Mouse (Mus musculus) heart, embryonic 10.5 days (tissue): ENCODE results near the gene Gm49333. TPM values are rescaled to one million over a fixed set of nuclear protein-coding genes. Genes with fewer than 3 reads are reported as not detected.

ENCODE experiments used
- DNase-seq: peaks from one replicate; pipeline ENCODE4 v3.0.0-alpha.2; 2017; ENCODE audit warnings: low spot score
- H3K27ac ChIP-seq: fragments of 300-500 bp; sonication (generic); 2 replicates; pipeline ENCODE4 v1.5.1; 2016; ENCODE audit warnings: mild to moderate bottlenecking
- H3K27me3 ChIP-seq: fragments of 300-500 bp; sonication (generic); 2 replicates; pipeline ENCODE4 v1.6.1; 2016; ENCODE audit warnings: mild to moderate bottlenecking; ENCODE audit not compliant: poor library complexity, insufficient read depth, severe bottlenecking
- H3K36me3 ChIP-seq: fragments of 300-500 bp; sonication (generic); 2 replicates; pipeline ENCODE4 v1.6.1; 2016; ENCODE audit warnings: mild to moderate bottlenecking, moderate library complexity
- H3K4me1 ChIP-seq: fragments of 300-500 bp; sonication (generic); 2 replicates; pipeline ENCODE4 v1.6.1; 2016; ENCODE audit warnings: mild to moderate bottlenecking
- H3K4me3 ChIP-seq: fragments of 300-500 bp; sonication (generic); 2 replicates; pipeline ENCODE4 v1.5.1; 2016; ENCODE audit warnings: mild to moderate bottlenecking, moderate library complexity
- H3K9me3 ChIP-seq: fragments of 300-500 bp; sonication (generic); 2 replicates; pipeline ENCODE4 v1.6.1; 2016; ENCODE audit warnings: mild to moderate bottlenecking, moderate library complexity
- WGBS: fragments of 180-500 bp; shearing (Covaris S2); methylation state at CpG from one replicate; pipeline ENCODE4 v1.1.7; 2016; 5-methylcytosine and 5-hydroxymethylcytosine counted together
- microRNA counts: library from miRNA; unstranded; fragments of <30 nt; microRNA quantifications from one replicate; lab custom pipeline; 2017
- microRNA-seq: library from miRNA; unstranded; fragments of <30 nt; microRNA quantifications from one replicate; pipeline ENCODE4, GENCODE M21; 2017
- polyA plus RNA-seq: library from polyadenylated mRNA; unstranded; fragments of >200 nt; fragmentation: Nextera tagmentation; extraction: Ambion mirVana; gene quantifications from 2 replicates; pipeline ENCODE4 v1.2.1, GENCODE M21; 2016

Gene Gm49333
- polyA plus RNA-seq, 1 experiment from 2014 or later = not detected

DNA sequence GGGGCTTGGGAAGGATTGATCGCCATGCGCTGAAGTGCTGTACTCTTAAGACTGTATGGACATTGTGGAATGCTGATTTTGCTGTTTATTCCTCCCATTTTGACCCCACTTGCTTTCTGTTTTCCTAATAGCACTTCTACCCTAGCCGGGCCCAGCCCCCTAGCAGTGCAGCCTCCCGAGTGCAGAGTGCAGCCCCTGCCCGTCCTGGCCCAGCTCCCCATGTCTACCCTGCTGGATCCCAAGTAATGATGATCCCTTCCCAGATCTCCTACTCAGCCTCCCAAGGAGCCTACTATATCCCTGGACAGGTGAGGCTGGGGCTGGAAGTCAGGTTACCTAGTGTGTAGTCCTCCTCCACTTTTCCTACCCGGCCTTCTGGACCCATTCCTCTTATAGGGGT, 63.8 kb downstream of the Gm49333 start:
- DNase-seq = no peak
- Histone ChIP-seq H3K9me3 (no peaks in the 10 kb centered on the region), H3K27ac (no peak overlapping the region), H3K4me3 (peak overlapping the region; percentile 99), H3K4me1 (peaks cover 18% of the 10 kb centered on the region), H3K36me3 (peaks cover 65% of the 10 kb centered on the region), H3K27me3 (no peaks in the 10 kb centered on the region)
- WGBS = 95% methylated on average over 6 of the region's 6 CpGs

DNA sequence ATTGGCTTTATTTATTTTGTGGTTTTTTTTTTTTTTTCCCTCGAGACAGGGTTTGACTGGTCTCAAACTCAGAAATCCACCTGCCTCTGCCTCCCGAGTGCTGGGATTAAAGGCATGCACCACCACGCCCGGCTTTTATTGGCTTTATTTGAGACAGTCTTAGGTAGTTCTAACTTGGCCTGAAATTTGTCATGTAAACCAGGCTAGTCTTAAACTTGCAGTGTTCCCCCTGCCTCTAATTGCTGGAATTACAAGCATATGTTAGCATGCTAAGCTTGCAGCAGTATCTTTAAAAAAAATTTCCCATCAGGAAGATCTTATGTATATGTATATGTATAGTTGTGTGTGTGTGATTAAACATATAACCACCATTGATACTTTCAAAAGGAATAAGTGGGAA, 65.3 kb downstream of the Gm49333 start:
- H3K27ac ChIP-seq = no peak overlapping the region
- H3K4me1 ChIP-seq = peaks cover 18% of the 10 kb centered on the region
- no peaks in the 10 kb centered on the region for H3K9me3 ChIP-seq
- 90% methylated on average over 4 of the region's 4 CpGs for WGBS
- H3K36me3 ChIP-seq = peaks cover 80% of the 10 kb centered on the region
- no peak overlapping the region for H3K4me3 ChIP-seq
- DNase-seq = no peak
- no peaks in the 10 kb centered on the region for H3K27me3 ChIP-seq

DNA sequence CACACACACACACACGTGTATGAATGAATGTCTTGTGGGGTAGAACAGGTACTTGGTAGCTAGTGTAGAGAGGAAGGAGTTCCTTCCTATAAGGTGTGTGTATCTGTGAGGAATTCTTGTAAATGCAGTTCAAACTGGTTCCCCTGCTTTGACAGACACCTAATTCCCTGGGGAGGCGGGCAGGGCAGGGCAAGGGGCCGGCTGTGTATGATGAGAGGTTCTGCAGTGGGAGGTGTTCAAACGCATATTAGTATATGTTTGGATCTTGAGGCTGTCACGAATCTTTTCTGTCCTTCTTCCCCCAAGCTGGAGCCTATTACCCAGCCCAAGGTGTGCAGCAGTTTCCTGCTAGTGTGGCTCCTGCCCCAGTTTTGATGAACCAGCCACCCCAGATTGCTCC, 66.0 kb downstream of the Gm49333 start:
- no peaks in the 10 kb centered on the region for H3K27me3 ChIP-seq
- H3K36me3 ChIP-seq = peaks cover 86% of the 10 kb centered on the region
- no peak overlapping the region for H3K4me3 ChIP-seq
- WGBS = 95% methylated on average over 5 of the region's 5 CpGs
- DNase-seq = no peak
- H3K9me3 ChIP-seq = no peaks in the 10 kb centered on the region
- peaks cover 18% of the 10 kb centered on the region for H3K4me1 ChIP-seq
- no peak overlapping the region for H3K27ac ChIP-seq

DNA sequence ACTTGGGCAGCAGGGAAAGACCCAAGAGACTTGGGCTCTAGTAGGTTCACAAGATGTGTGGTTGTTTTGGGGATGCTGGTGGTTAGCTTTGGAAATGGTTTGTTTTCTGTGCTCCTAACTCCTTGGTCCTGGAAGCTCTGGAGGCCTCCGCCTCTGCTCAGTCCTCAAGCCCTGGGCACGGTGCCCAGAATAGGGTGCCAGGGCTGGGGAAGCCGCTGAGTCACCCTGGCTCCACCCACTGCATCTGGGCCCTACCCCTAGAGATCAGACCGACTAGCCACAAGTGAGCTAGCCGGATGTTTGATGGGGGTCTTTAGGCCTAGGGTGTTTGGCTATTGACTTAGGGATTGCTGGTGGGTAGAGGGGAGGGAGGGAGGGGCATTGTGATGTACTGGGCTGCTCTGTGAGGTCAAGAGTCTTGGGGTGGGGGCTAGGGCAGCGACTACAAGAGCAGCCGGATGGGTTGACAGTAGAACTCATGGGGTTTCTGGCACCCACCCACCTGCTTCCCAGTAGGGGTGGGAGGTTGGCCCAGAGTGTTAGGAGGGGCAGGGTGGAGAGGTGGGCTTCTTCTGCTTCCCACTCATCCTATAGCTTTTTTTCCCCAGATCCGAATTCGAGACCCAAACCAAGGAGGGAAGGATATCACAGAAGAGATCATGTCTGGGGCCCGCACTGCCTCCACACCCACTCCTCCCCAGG, 66.7 kb downstream of the Gm49333 start:
- Histone ChIP-seq H3K27me3 (no peaks in the 10 kb centered on the region), H3K27ac (no peak overlapping the region), H3K4me3 (no peak overlapping the region), H3K4me1 (peaks cover 18% of the 10 kb centered on the region), H3K36me3 (peaks cover 94% of the 10 kb centered on the region), H3K9me3 (no peaks in the 10 kb centered on the region)
- no peak for DNase-seq
- 85% methylated on average over 10 of the region's 10 CpGs for WGBS

DNA sequence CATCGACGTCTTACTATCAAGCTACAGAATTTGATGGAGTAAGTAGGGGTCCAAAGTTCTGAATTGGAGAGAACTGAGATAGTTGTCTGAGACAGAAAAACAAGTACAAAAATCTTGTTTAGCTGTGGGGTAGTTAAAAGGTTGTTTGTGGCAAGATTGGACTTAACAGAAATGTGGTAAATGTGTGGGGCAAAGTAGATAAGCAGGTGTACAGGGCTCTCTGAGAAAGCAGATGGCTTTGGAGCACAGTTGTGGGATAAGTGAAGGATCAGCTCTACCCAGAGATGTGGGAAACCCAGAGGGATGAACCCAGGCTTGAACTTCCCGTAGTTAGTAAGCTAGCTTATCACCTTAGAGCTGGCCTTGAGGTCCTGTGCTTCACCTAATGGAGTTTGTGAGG, 79.4 kb downstream of the Gm49333 start:
- no peak overlapping the region for H3K27ac ChIP-seq
- peaks cover 24% of the 10 kb centered on the region for H3K4me1 ChIP-seq
- 82% methylated on average over 3 of the region's 3 CpGs for WGBS
- H3K4me3 ChIP-seq = no peak overlapping the region
- peaks cover 15% of the 10 kb centered on the region for H3K27me3 ChIP-seq
- no peaks in the 10 kb centered on the region for H3K9me3 ChIP-seq
- H3K36me3 ChIP-seq = peaks cover 63% of the 10 kb centered on the region
- no peak for DNase-seq

DNA sequence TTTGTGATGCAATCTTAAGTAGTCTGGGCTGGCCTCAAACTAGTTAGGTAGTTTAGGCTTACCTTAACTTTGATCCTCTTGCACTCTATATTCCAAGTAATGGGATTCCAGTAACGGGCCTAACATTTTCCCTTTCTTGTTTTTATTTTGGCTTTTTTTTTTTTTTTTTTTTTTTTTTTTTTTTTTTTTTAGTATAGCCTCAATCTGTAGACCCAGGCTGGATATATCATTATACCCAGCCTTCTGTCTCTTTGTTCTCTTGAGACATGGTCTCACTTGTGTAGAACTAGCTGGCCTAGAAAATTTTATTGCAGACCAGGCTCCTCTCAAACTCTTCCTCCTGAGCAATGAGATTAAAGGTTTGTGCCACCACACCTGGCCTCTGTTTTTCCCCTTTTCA, 80.2 kb downstream of the Gm49333 start:
- Histone ChIP-seq H3K4me1 (peaks cover 30% of the 10 kb centered on the region), H3K27me3 (peaks cover 22% of the 10 kb centered on the region), H3K27ac (no peak overlapping the region), H3K4me3 (no peak overlapping the region), H3K9me3 (no peaks in the 10 kb centered on the region), H3K36me3 (peaks cover 55% of the 10 kb centered on the region)
- WGBS = 88% methylated on average over 1 of the region's 1 CpGs
- no peak for DNase-seq

DNA sequence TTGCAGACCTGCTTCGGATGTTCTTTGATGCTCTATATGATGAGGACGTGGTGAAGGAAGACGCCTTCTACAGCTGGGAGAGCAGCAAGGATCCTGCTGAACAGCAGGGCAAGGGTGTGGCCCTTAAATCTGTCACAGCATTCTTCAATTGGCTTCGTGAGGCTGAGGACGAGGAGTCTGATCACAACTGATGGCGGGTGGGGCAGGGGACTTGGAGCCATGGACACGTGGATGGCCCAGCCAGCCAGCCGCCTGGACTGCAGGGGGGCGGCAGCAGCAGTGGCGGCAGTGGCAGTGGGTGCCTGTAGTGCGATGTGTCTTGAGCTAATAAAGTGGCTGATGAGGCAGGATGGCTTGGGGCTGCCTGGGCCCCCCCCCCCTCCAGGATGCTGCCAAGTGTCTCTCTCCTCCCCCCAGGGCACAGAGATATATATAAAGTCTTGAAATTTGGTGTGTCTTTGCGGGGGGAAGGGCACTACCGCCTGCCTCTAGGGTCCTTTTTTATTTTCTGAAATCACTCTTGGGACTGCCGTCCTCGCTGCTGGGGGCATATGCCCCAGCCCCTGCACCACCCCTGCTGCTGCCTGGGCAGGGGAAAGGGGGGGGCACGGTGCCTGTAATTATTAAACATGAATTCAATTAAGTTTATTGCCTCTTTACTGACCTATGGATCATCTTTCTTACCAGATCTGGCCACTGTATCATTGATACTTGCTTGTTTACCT, 81.0 kb downstream of the Gm49333 start:
- no peak for DNase-seq
- peaks cover 47% of the 10 kb centered on the region for H3K36me3 ChIP-seq
- no peak overlapping the region for H3K27ac ChIP-seq
- peaks cover 29% of the 10 kb centered on the region for H3K27me3 ChIP-seq
- WGBS = 50% methylated on average over 16 of the region's 16 CpGs
- H3K9me3 ChIP-seq = no peaks in the 10 kb centered on the region
- H3K4me3 ChIP-seq = peak overlapping the region; percentile 61
- peaks cover 30% of the 10 kb centered on the region for H3K4me1 ChIP-seq

DNA sequence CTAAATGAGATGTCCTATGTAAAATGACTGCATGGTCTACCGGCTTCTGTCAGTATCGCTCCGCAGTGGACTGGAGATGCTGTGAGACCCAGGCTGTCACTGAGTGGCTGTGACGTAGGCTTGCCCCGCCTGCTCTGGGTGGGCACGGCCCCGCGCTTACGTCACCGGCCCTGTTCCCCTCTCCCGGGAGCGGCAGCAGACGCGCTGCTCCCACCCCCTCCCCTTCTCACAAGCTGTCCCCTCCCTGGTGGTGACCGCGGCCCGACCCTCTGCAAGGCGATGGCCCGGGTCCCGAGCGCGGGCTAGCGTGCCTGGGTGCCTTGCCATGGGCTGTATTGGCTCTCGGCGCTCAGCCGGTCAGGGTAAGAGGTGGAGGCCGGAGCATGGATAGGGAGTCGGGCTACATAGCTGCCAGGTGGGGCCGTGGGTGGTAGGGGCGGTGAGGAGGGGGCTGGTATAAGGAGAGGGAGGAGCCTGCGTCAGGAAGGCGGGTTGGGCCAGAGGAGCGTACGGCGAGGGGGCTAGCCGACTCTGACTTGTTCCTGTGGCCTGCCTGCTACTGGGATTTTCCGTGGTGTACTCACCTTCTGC, 81.8 kb downstream of the Gm49333 start, which contains the start of gene Fam131a:
Fam131a (plus strand) TSS at position 131 of the 591 bp plus-strand sequence.
- Histone ChIP-seq H3K27me3 (peaks cover 35% of the 10 kb centered on the region), H3K9me3 (no peaks in the 10 kb centered on the region), H3K4me1 (peaks cover 30% of the 10 kb centered on the region), H3K27ac (peak within 1 kb of the TSS; percentile 76), H3K4me3 (peak within 1 kb of the TSS; percentile 61), H3K36me3 (peaks cover 39% of the 10 kb centered on the region)
- WGBS = under 1% methylated on average over 35 of the region's 37 CpGs
- DNase-seq = peak; percentile 98

DNA sequence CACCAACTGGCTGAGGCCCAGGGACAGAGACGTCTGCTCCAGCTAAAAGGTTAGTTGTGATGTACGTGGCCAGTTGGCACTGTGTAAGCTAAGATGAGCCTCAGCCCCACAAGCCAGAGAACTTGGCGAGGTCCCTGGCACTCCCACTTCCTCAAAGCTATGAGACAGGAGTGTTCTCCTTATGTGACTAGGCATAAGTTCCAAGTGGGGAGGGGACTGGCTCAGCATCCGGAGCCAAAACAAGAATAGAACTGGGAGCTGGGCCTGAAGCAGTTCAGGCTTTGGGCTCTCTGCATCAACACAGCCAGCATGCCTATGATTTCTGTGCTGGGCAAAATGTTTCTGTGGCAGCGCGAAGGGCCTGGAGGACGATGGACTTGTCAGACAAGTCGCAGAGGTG, 83.4 kb downstream of the Gm49333 start:
- no peak for DNase-seq
- Histone ChIP-seq H3K27me3 (peaks cover 40% of the 10 kb centered on the region), H3K36me3 (peaks cover 23% of the 10 kb centered on the region), H3K4me3 (no peak overlapping the region), H3K4me1 (peaks cover 30% of the 10 kb centered on the region), H3K27ac (no peak overlapping the region), H3K9me3 (no peaks in the 10 kb centered on the region)
- WGBS = 82% methylated on average over 8 of the region's 8 CpGs

MicroRNAs within 50 kb of the gene (microRNA counts, 519-probe panel; counts per million panel counts)
- microRNA mmu-miR-1224 (lab: Ali Mortazavi, UCI) = 5,705 counts per million, percentile 52 among the panel's probes with 10 or more counts

Small RNA genes within 50 kb of the gene (microRNA-seq; reads per million reads assigned to microRNA genes)
- not detected for gene Mir1224

Other genes starting within 250 kb of the Gm49333 start
- gene Abcc5, start 185.2 kb upstream of the Gm49333 start, polyA plus RNA-seq = 60.6 and 65.7 TPM in 2 replicates
- 107 and 125 TPM in 2 replicates for gene Eif2b5, start 112.8 kb upstream of the Gm49333 start, polyA plus RNA-seq
- 24.0 and 28.6 TPM in 2 replicates for gene Dvl3, start 94.6 kb upstream of the Gm49333 start, polyA plus RNA-seq
- 529 and 565 TPM in 2 replicates for gene Ap2m1, start 76.1 kb upstream of the Gm49333 start, polyA plus RNA-seq
- gene Abcf3, start 63.0 kb upstream of the Gm49333 start, polyA plus RNA-seq = 49.9 and 51.7 TPM in 2 replicates
- gene Vwa5b2, start 22.1 kb upstream of the Gm49333 start, polyA plus RNA-seq = 0.21 and 0.57 TPM in 2 replicates
- gene Eef1akmt4, start within 50 bp of the Gm49333 start, polyA plus RNA-seq = 29.9 and 39.5 TPM in 2 replicates
- 44.3 and 50.7 TPM in 2 replicates for gene Alg3, start 125 bp downstream of the Gm49333 start, polyA plus RNA-seq
- 0.54 and 0.83 TPM in 2 replicates for gene Camk2n2, start 9.7 kb downstream of the Gm49333 start, polyA plus RNA-seq
- 0.95 and 1.4 TPM in 2 replicates for gene Ece2, start 18.2 kb downstream of the Gm49333 start, polyA plus RNA-seq
- gene Psmd2, start 40.0 kb downstream of the Gm49333 start, polyA plus RNA-seq = 385 and 393 TPM in 2 replicates
- gene Eif4g1, start 56.7 kb downstream of the Gm49333 start, polyA plus RNA-seq = 188 and 226 TPM in 2 replicates
- gene Fam131a, start 81.6 kb downstream of the Gm49333 start, polyA plus RNA-seq = 2.5 TPM in 2 replicates
- gene Polr2h, start 106.1 kb downstream of the Gm49333 start, polyA plus RNA-seq = 68.8 and 103 TPM in 2 replicates
- gene Clcn2, start 106.1 kb downstream of the Gm49333 start, polyA plus RNA-seq = 4.7 and 10.3 TPM in 2 replicates
- gene Chrd, start 121.5 kb downstream of the Gm49333 start, polyA plus RNA-seq = 0.27 and 0.87 TPM in 2 replicates
- gene Thpo, start 122.9 kb downstream of the Gm49333 start, polyA plus RNA-seq = 0.49 and 1.1 TPM in 2 replicates